Mouse (Mus musculus) heart, embryonic 16.5 days (tissue): ENCODE measurements around the gene Fam120a. TPM values are rescaled to one million over a fixed set of nuclear protein-coding genes. Genes with fewer than 3 reads are reported as not detected.

Source experiments
- ATAC-seq: fragments of 200-750 bp; cut with Nextera tagmentation; replicated peaks from 2 replicates; pipeline ENCODE4 v1.8.0; 2017; ENCODE audit warnings: moderate number of reproducible peaks; ENCODE audit not compliant: insufficient read depth, low FRiP score; ENCODE audit errors: extremely low read depth
- H3K27ac ChIP-seq: fragments of 300-500 bp; sonication (generic); 2 replicates; pipeline ENCODE4 v1.5.1; 2014; ENCODE audit warnings: mild to moderate bottlenecking, low read length, control low read depth, moderate library complexity
- H3K27me3 ChIP-seq: fragments of 300-500 bp; sonication (generic); 2 replicates; pipeline ENCODE4 v1.6.1; 2014; ENCODE audit warnings: low read length, mixed read lengths; ENCODE audit not compliant: control insufficient read depth, insufficient read depth
- H3K36me3 ChIP-seq: fragments of 300-500 bp; sonication (generic); 2 replicates; pipeline ENCODE4 v1.6.1; 2014; ENCODE audit not compliant: control insufficient read depth, insufficient read depth
- H3K4me1 ChIP-seq: fragments of 300-500 bp; sonication (generic); 2 replicates; pipeline ENCODE4 v1.6.1; 2014; ENCODE audit warnings: low read length, mixed read lengths; ENCODE audit not compliant: control insufficient read depth, insufficient read depth
- H3K4me2 ChIP-seq: fragments of 300-500 bp; sonication (generic); 2 replicates; pipeline ENCODE4 v1.6.1; 2014; ENCODE audit warnings: low read depth, mild to moderate bottlenecking, control low read depth, low read length
- H3K4me3 ChIP-seq: fragments of 300-500 bp; sonication (generic); 2 replicates; pipeline ENCODE4 v1.5.1; 2014; ENCODE audit warnings: mild to moderate bottlenecking, control low read depth, low read length
- H3K9ac ChIP-seq: fragments of 300-500 bp; sonication (generic); 2 replicates; pipeline ENCODE4 v1.6.1; 2014; ENCODE audit warnings: low read length, control low read depth
- H3K9me3 ChIP-seq: fragments of 300-500 bp; sonication (generic); replicated peaks from 2 replicates; pipeline ENCODE4 v1.6.1; 2016; ENCODE audit warnings: low read length; ENCODE audit not compliant: control insufficient read depth
- WGBS: fragments of 180-500 bp; shearing (Covaris S2); extraction: QIAGEN DNeasy Blood & Tissue Kit; methylation state at CpG from one replicate; pipeline ENCODE4 v1.1.7; 2014; 5-methylcytosine and 5-hydroxymethylcytosine counted together
- polyA plus RNA-seq: library from polyadenylated mRNA; unstranded; fragments of >200 nt; fragmentation: Nextera tagmentation; extraction: Ambion mirVana; gene quantifications from 2 replicates; pipeline ENCODE4 v1.2.1, GENCODE M21; 2015

Gene Fam120a
- polyA plus RNA-seq, 1 experiment from 2014 or later = 17.2 TPM

GRCm38 (mm10) chr13:48971033-48971432, 3.2 kb upstream of the Fam120a start:
- 63% methylated on average over 5 of the region's 5 CpGs for WGBS
- no peaks in the 10 kb centered on the region for H3K9me3 ChIP-seq
- H3K4me1 ChIP-seq = peaks cover 12% of the 10 kb centered on the region
- H3K9ac ChIP-seq = no peak overlapping the region
- H3K4me3 ChIP-seq = no peak overlapping the region
- no peak overlapping the region for H3K27ac ChIP-seq
- H3K36me3 ChIP-seq = peaks cover 5% of the 10 kb centered on the region; the same call in 1 of the 2 replicates
- H3K4me2 ChIP-seq = no peak overlapping the region
- ATAC-seq = no peak
- no peaks in the 10 kb centered on the region for H3K27me3 ChIP-seq

- Histone ChIP-seq H3K36me3 (peaks cover 5% of the 10 kb centered on the region; the same call in 1 of the 2 replicates), H3K27me3 (no peaks in the 10 kb centered on the region), H3K4me1 (peaks cover 16% of the 10 kb centered on the region), H3K4me3 (no peak overlapping the region), H3K4me2 (no peak overlapping the region), H3K9me3 (no peaks in the 10 kb centered on the region), H3K9ac (no peak overlapping the region), H3K27ac (no peak overlapping the region)
- ATAC-seq = no peak
- WGBS = 84% methylated on average over 13 of the region's 13 CpGs
Measured at GRCm38 (mm10) chr13:48970566-48970965, 2.7 kb upstream of the Fam120a start.

DNA sequence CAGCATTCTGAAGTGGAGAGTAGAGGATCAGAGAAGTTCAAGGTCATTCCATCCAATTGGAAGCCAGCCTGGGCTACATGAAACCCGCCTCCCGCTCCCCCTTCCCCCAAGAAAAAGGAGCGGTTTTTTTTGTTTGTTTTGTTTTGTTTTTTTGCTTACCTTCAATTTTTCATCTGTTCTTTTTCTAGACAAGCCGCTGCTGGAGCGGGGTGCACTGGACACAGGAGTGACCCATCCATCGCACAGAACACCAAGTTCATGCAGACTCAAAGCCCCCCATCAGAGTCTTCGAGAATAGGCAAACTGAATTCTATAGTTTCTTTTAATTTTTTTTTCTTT, 902 bp upstream of the Fam120a start:
- H3K27me3 ChIP-seq = no peaks in the 10 kb centered on the region
- H3K36me3 ChIP-seq = peaks cover 5% of the 10 kb centered on the region; the same call in 1 of the 2 replicates
- 9% methylated on average over 7 of the region's 7 CpGs for WGBS
- peak overlapping the region; percentile 100 for H3K27ac ChIP-seq
- H3K9ac ChIP-seq = peak overlapping the region; percentile 79
- peaks cover 30% of the 10 kb centered on the region for H3K4me1 ChIP-seq
- peak overlapping the region; percentile 78 for H3K4me2 ChIP-seq
- ATAC-seq = no peak; the same call in 1 of the 2 replicates
- H3K9me3 ChIP-seq = no peaks in the 10 kb centered on the region
- H3K4me3 ChIP-seq = peak overlapping the region; percentile 81

GRCm38 (mm10) chr13:48966851-48967821, 681 bp downstream of the Fam120a start:
- peak overlapping the region; percentile 81 for H3K4me3 ChIP-seq
- peak overlapping the region; percentile 100 for H3K27ac ChIP-seq
- H3K36me3 ChIP-seq = peaks cover 5% of the 10 kb centered on the region; the same call in 1 of the 2 replicates
- H3K27me3 ChIP-seq = no peaks in the 10 kb centered on the region
- H3K9me3 ChIP-seq = no peaks in the 10 kb centered on the region
- peaks cover 40% of the 10 kb centered on the region for H3K4me1 ChIP-seq
- ATAC-seq = no peak
- WGBS = under 1% methylated on average over 58 of the region's 58 CpGs
- H3K4me2 ChIP-seq = peak overlapping the region; percentile 81
- peak overlapping the region; percentile 79 for H3K9ac ChIP-seq

DNA sequence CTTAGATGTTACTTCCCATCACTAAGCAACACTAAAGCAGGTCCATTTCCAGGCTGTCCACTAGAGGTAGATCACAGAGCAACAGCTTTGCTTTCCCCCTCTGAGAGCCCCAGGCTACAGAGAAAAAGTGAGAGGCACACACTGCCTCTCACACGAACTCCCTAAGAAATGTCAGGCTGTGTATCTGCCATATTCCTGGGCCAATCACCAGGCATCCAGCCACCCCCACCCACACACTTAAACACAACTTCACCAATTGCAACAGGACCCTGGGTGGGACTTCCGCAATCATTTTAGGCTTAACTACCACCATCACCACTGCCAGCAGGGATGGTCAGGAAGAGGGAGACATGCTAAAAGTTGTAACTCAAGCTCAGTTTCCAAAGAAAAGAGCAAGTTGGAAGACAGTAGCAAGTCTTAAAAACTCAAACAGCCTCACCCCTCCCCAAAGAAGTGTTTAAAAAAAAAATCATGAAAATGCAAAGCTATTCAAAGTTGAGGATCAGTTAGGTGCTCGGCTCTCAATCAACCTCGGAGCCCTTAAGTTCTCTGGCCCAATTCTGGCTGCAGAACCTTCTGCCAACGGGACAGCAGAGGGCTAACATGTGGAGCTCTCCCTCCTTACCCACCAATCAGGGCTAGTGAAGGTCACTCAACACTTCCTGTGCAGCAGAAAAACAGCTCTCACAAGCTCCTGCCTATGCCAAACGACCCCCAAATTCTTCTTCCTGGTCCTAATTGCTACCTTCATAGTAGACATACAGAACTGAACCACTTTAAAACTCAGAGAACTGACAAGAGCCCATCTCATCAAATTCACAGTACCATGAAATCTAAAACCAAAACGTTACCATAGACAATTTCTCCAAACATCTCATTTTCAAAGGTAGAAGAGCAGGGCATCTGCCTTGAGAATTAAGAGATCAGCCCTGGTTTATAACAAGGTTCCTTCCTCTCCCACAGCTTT, 2.0 kb downstream of the Fam120a start:
- 6% methylated on average over 7 of the region's 7 CpGs for WGBS
- peaks cover 43% of the 10 kb centered on the region for H3K4me1 ChIP-seq
- peak; percentile 46 for ATAC-seq
- H3K9me3 ChIP-seq = no peaks in the 10 kb centered on the region
- no peaks in the 10 kb centered on the region for H3K27me3 ChIP-seq
- peak overlapping the region; percentile 100 for H3K27ac ChIP-seq
- H3K4me2 ChIP-seq = peak overlapping the region; percentile 81
- peak overlapping the region; percentile 81 for H3K4me3 ChIP-seq
- H3K9ac ChIP-seq = peak overlapping the region; percentile 79
- H3K36me3 ChIP-seq = peaks cover 4% of the 10 kb centered on the region; the same call in 1 of the 2 replicates

- peak overlapping the region; percentile 81 for H3K4me2 ChIP-seq
- H3K9ac ChIP-seq = peak overlapping the region; percentile 46
- no peak for ATAC-seq
Measured at GRCm38 (mm10) chr13:48964850-48965249, 3.0 kb downstream of the Fam120a start.

DNA sequence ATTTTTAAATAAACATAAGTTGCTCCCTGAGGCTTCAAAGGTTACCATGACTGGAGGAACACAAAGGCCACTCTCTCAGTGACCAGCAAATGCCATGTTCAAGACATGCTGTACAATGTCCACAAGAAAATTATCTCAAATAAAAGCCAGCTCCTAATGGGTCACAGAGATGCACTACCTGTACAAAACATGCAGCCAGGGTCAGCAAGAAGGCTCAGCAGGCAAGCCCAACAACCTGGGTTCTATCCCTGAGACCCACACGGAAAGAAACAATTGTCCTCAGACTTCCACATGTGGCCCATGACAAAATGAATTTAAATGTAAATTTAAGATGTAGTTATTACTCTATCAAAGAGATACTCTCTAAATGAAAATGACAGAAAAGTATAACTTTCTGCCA, 4.7 kb downstream of the Fam120a start:
- Histone ChIP-seq H3K36me3 (no peaks in the 10 kb centered on the region), H3K9ac (no peak overlapping the region), H3K4me2 (no peak overlapping the region), H3K4me3 (no peak overlapping the region), H3K4me1 (peaks cover 45% of the 10 kb centered on the region), H3K9me3 (no peaks in the 10 kb centered on the region), H3K27ac (no peak overlapping the region), H3K27me3 (no peaks in the 10 kb centered on the region)
- ATAC-seq = no peak
- WGBS = 91% methylated on average over 1 of the region's 1 CpGs

More at GRCm38 (mm10) chr13:48964850-48965249, 3.0 kb downstream of the Fam120a start:
- Histone ChIP-seq H3K4me3 (peak overlapping the region; percentile 81), H3K27ac (peak overlapping the region; percentile 100), H3K27me3 (no peaks in the 10 kb centered on the region), H3K4me1 (peaks cover 44% of the 10 kb centered on the region), H3K9me3 (no peaks in the 10 kb centered on the region), H3K36me3 (no peaks in the 10 kb centered on the region)
- WGBS = 61% methylated on average over 4 of the region's 4 CpGs

DNA sequence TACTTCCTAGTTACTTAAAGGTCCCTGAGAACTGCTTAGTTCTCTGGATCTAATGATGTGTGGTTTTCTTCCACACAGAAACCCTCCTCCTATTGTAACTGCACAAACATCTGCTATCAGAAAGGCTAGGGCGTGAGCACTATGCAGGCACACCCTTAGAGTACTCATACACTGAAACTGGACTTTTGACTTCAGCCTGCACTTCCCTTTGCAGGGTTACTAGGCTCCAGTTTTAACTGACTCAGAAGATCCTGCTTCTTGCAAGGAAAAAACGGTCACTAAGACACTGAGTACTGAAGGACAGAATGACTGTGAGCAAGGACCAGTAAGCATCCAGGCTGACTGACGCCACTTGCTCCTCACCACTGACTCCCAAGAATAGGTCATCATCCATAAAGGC, 5.3 kb downstream of the Fam120a start:
- no peak overlapping the region for H3K4me3 ChIP-seq
- WGBS = 40% methylated on average over 3 of the region's 3 CpGs
- H3K27me3 ChIP-seq = no peaks in the 10 kb centered on the region
- no peak for ATAC-seq
- no peaks in the 10 kb centered on the region for H3K9me3 ChIP-seq
- no peak overlapping the region for H3K4me2 ChIP-seq
- no peaks in the 10 kb centered on the region for H3K36me3 ChIP-seq
- no peak overlapping the region for H3K27ac ChIP-seq
- H3K9ac ChIP-seq = no peak overlapping the region
- peaks cover 45% of the 10 kb centered on the region for H3K4me1 ChIP-seq
